Mouse (Mus musculus): ENCODE data around the gene Ptgfrn.

Gene Ptgfrn

GRCm38 (mm10) chr3:101116431-101117385, 6.6 kb upstream of the Ptgfrn start:
- DNase-seq (ENCODE audit: low spot score in 2 of 2), result peak in 1 of 2 experiments; percentile 33

- no peak for DNase-seq (ENCODE audit: low spot score in 2 of 2)
Measured at GRCm38 (mm10) chr3:101112518-101112894, 2.4 kb upstream of the Ptgfrn start.

GRCm38 (mm10) chr3:101111848-101112517, 1.9 kb upstream of the Ptgfrn start:
- DNase-seq (ENCODE audit: low spot score in 2 of 2), result no peak

GRCm38 (mm10) chr3:101111321-101111720, 1.2 kb upstream of the Ptgfrn start:
- DNase-seq (ENCODE audit: low spot score in 2 of 2), result no peak

- DNase-seq (ENCODE audit: low spot score in 2 of 2), result no peak
Measured at GRCm38 (mm10) chr3:101110838-101111103, 693 bp upstream of the Ptgfrn start.

- peak; percentile 39 to 55 for DNase-seq (ENCODE audit: low spot score in 2 of 2)
Measured at GRCm38 (mm10) chr3:101109558-101110021, 488 bp downstream of the Ptgfrn start.

GRCm38 (mm10) chr3:101108848-101109247, 1.2 kb downstream of the Ptgfrn start:
- no peak for DNase-seq (ENCODE audit: low spot score in 2 of 2)

- DNase-seq (ENCODE audit: low spot score in 2 of 2), result no peak
Measured at GRCm38 (mm10) chr3:101108282-101108681, 1.8 kb downstream of the Ptgfrn start.

GRCm38 (mm10) chr3:101106326-101106725, 3.8 kb downstream of the Ptgfrn start:
- no peak for DNase-seq (ENCODE audit: low spot score in 2 of 2)

- no peak for DNase-seq (ENCODE audit: low spot score in 2 of 2)
Measured at GRCm38 (mm10) chr3:101105486-101105885, 4.6 kb downstream of the Ptgfrn start.

- no peak for DNase-seq (ENCODE audit: low spot score in 2 of 2)
Measured at GRCm38 (mm10) chr3:101104883-101105282, 5.2 kb downstream of the Ptgfrn start.

GRCm38 (mm10) chr3:101103770-101104169, 6.3 kb downstream of the Ptgfrn start:
- DNase-seq (ENCODE audit: low spot score in 2 of 2), result no peak

- no peak for DNase-seq (ENCODE audit: low spot score in 2 of 2)
Measured at GRCm38 (mm10) chr3:101102106-101102505, 8.0 kb downstream of the Ptgfrn start.

GRCm38 (mm10) chr3:101101184-101101583, 8.9 kb downstream of the Ptgfrn start:
- no peak for DNase-seq (ENCODE audit: low spot score in 2 of 2)

- no peak for DNase-seq (ENCODE audit: low spot score in 2 of 2)
Measured at GRCm38 (mm10) chr3:101099701-101100357, 10.2 kb downstream of the Ptgfrn start.

GRCm38 (mm10) chr3:101098073-101098472, 12.0 kb downstream of the Ptgfrn start:
- no peak for DNase-seq (ENCODE audit: low spot score in 2 of 2)

- DNase-seq (ENCODE audit: low spot score in 2 of 2), result no peak
Measured at GRCm38 (mm10) chr3:101097146-101097800, 12.8 kb downstream of the Ptgfrn start.

- DNase-seq (ENCODE audit: low spot score in 2 of 2), result no peak
Measured at GRCm38 (mm10) chr3:101095761-101096449, 14.2 kb downstream of the Ptgfrn start.

GRCm38 (mm10) chr3:101092202-101092601, 17.9 kb downstream of the Ptgfrn start:
- DNase-seq (ENCODE audit: low spot score in 2 of 2), result no peak

GRCm38 (mm10) chr3:101086584-101087445, 23.3 kb downstream of the Ptgfrn start:
- no peak for DNase-seq (ENCODE audit: low spot score in 2 of 2)
